Mouse (Mus musculus): ENCODE data around the gene Gm45785.

DNA sequence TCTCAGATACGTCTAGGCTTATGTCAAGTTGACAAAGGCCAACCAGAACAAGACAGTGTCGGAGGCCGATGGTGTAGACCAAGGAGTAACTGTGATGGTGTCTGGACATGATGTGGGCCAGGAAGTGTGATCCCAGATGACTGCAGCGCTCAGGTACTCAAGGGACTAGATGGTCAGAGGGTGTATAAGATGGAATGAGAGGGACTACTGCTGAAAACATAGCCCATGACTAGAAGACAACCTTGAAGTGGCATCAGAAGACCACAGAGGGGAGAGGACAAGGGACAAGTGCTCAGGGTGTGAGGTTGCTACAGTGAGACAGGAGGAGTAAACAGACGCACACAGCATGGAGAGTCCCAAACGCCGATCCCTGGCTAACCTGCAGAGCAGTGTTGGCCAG lies 12.3 kb downstream of the Gm45785 start:
- TF ChIP-seq CTCF (IDR thresholded peaks at IDR 0.05; ENCODE audit: borderline replicate concordance, insufficient read depth, low read length), result no peak
- TF ChIP-seq POLR2A (IDR thresholded peaks at IDR 0.05; ENCODE audit: low read depth, low read length), result no peak
